Mouse (Mus musculus) right cerebral cortex, postnatal 36 days (tissue): ENCODE measurements at regions not wholly inside any gene's neighbourhood (a gene's known extent, or its start where the extent isn't known, plus 50 kb on each side); places are given as distances from the start of the nearest gene placed in this dataset.
A peak's percentile ranks its signal among the peaks of the same experiment; 100 is the strongest.

Experiments used
- DNase-seq, 2 experiments: peaks; one replicate each; pipeline ENCODE4 v3.0.0; 2022; ENCODE audit warnings: low spot score in 2 of 2, mixed read lengths in 1 of 2

- no peak for DNase-seq
These were observed 200.1 kb downstream of the Gm11361 start for GRCm38 (mm10) chr13:28457403-28457802.

- DNase-seq, result no peak
These were observed 198.6 kb downstream of the Gm11361 start for GRCm38 (mm10) chr13:28455878-28456277.

- no peak for DNase-seq
These were observed 197.7 kb downstream of the Gm11361 start for GRCm38 (mm10) chr13:28455016-28455415.

DNA sequence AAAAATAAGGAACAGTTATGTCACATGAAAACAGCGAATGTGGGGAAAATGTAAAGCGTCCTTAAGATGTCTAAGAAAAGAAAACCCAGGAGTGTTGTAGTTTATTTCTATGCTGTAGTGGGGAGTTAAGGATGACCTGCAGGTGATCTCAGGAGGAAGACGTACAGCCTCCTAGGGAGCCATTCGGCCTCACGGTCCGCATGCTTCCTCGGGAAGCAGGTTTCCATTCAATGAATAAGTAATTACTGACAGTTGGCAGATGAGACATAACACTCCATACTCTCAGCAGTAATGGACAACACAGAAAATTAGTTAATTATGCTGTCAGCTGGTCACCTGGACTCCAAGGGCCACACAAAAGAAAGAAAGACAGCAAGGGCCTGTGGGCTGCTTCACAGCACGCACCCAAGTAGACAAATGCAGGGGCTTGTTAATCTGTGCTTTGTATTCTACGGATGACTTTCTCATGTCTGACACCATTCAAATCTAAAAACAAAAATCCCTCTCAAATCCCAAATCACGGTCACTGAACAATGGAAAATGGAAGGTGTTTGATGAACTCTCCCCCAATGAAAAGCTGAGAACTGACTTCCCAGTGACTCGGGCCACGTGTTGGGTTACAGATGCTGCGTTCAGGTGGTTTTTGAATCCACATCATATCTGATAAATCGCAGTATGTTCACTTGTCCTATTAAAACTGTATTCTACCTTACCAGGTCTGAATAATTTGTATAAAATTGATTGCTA, 193.5 kb downstream of the Gm11361 start:
- no peak for DNase-seq

DNA sequence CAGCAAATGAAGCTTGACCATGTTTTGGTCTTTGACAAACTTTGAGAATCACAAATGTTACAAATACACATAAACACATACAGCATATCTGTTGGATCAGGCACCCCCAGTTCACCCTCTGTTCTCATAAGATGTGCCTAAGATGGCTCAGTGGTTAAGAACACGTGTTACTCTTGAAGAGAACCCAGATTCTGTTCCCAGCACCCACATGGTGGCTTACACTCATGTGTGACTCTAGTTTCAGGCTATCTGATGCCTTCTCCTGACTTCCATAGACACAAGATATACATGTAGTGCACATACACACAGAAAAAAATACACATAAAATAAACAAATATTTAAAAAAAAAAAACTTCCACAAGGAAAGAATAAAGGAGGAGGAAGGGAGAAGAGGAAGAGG, 191.7 kb downstream of the Gm11361 start:
- no peak for DNase-seq

DNA sequence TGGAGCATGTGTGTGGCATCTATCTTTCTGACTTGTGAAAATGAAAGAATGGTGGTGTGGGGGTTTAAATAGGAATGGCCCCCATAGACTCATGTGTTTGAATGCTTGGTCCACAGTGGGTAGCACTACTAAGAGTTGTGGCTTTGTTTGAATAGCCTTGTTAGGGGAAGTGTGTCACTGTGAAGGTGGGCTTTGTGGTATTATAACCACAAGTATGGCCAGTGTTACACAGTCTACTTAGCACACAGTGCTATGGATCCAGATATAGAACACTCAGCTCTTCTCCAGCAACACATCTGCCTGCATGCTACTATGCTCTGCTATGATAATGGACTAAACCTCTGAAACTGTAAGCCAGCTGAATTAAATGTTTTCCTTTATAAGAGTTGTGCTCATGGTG, 184.9 kb downstream of the Gm11361 start:
- no peak for DNase-seq

DNA sequence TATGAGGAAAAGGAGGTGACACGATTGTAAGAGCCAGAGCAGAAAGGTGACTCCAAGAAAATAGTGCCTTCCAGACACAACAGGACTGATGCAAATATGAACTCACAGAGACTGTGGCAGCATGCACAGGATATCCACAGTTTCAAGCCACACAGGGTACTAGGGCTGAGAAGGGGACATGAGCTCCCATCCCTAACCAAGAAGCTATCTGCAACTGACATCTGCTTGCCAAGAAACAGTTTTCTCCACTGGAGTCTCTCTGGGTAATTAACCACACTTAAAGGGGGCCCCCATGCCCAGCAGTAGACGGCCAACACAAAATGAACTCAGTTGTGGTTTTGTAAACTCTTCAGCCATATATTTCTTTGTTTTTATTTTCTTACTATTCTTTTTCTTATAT, 176.1 kb downstream of the Gm11361 start:
- DNase-seq, result no peak

- DNase-seq, result no peak
These were observed 174.7 kb downstream of the Gm11361 start for GRCm38 (mm10) chr13:28432017-28432416.

- no peak for DNase-seq
These were observed 168.8 kb downstream of the Gm11361 start for GRCm38 (mm10) chr13:28426085-28426484.

DNA sequence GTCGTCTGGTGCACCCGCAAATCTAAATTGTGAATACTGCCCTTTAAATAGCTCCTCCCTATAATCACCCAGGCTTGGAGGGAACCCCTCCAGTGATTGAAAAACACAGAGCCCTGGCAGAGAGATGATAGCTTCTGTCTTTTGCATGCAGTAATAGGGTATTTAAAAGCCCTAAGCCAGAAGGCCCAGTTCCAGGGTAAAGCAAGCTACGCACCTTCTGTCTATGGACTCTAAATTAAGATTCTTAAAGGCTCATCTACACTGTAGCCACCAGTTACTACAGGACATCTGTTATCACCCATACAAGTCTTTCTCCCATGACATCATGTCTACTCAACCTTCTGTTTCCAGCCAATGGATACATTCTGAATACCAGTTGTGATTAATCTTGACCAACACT, 167.8 kb downstream of the Gm11361 start:
- DNase-seq, result no peak

DNA sequence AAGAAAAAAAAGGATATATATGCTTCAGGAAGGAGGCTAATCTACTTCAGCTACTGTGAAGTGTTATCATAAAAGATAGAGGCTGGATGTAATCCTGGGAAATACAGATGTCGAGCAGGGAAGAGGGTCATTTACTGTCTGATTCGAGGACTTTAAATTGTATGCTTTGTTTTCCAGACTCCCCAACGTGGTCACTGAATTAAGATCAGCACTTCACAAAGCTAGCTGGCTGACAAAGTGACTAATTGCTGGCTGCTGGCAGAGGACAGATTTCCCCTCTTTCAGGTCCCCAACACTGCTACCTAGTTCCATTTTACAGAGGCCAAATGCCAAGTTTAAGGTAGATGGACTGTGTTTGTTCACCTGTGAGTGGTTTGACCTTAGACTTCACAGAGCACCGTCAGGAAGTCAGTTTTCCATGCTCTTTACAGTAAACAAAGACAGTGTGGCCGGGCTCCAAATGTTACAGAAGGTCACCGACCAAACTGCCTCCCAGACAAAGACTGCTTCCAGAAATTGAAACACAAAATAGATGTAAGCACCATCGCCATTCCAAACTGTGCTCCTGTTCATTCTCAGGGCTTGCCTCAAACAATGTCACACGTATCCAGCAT, 167.2 kb downstream of the Gm11361 start:
- no peak for DNase-seq

GRCm38 (mm10) chr13:28421309-28421708, 164.0 kb downstream of the Gm11361 start:
- DNase-seq, result no peak

GRCm38 (mm10) chr13:28420636-28421035, 163.3 kb downstream of the Gm11361 start:
- no peak for DNase-seq

GRCm38 (mm10) chr13:28419950-28420381, 162.6 kb downstream of the Gm11361 start:
- DNase-seq, result peak; percentile 90 to 91

DNA sequence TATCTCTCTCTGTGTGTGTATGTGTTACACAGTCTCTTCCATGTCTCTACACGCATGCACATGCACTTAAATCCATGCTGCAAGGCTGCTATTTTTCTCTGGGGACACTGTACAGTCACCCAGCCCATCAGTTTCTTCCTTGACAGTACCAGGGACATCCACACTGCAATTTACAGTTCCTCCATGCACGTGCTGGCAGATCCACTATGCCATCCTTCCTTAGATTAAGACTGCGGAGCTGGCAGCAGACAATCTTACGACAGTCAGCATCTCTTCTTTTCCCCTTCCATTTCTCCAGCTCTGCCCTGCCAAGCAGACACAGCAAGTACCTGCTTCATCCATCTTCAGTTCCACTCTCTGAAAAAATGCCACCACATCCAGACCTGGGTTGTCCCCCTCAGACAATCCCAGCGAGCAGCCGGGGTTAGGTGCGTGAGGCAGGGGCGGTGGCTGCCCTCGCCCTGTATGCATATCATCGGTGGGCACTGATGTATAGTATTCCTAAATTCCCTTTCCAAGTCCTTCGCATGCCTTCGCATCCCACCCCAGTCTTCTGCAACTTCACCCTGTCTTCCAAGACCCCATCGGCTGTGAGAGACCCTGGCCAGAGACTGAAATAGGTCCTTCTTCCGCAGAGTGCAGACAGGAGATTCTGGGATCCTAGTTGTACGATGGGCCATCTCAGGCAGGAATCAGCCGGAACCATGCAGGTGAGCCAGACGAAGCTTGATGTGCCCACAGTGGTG, 161.8 kb downstream of the Gm11361 start:
- DNase-seq, result peak; percentile 7 to 21

- peak; percentile 38 to 40 for DNase-seq
These were observed 160.9 kb downstream of the Gm11361 start for GRCm38 (mm10) chr13:28417929-28418881.

GRCm38 (mm10) chr13:28417431-28417928, 160.2 kb downstream of the Gm11361 start:
- peak; percentile 11 to 52 for DNase-seq

DNA sequence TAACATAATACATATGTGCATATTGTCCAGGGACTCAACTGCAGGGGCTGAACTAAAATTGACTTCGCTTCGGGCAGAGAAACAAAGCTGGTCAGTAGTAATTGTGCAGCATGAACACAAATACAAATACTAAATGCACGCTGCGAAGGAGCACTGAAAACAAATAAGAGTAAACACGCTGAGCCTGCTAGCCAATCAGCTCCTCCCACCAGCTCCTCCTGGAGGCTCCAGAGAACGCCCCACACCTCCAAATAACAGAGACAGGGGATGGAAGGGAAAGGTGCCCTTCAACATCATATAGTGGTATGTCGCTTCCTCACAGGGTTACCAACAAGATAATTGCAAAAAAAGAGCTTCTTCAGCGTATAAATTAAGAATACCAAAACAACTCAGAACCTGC, 159.6 kb downstream of the Gm11361 start:
- peak; percentile 27 to 44 for DNase-seq

DNA sequence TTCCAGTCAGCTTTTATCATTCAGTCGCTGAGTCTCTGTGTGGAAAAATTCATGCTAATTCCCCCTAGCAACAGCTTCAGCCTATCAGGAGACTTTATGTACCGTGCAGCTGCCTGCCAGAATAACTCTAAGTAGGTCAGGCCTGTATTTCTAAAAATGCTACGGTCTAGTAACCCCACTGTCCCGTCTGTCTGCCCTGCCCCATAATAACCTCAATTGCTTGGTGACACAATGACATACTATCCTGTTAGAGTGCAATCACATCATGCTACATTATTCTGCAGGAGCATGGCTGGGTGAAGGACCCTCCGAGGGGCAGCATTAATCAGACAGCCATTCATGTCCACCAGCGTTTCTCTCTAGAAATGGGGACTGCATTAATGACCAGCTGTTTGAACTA, 158.9 kb downstream of the Gm11361 start:
- peak; percentile 37 to 77 for DNase-seq

GRCm38 (mm10) chr13:28415769-28416168, 158.4 kb downstream of the Gm11361 start:
- DNase-seq, result no peak

GRCm38 (mm10) chr13:28410324-28410723, 153.0 kb downstream of the Gm11361 start:
- DNase-seq, result no peak

DNA sequence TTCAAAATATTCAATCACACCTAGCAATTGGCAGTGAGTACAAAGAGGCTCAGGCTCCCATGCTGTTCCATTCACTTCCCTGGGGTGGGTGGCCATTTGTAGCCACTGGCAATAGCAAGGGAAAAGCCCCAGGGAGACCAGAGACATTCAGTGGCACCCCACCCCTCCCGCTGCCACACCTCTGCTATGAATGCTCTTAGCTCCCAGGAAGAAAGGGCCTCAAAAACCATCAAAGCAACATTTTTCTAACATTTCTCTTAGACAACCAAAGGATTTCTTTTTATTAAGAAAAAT, 152.2 kb downstream of the Gm11361 start:
- DNase-seq, result no peak
